26 mouse cellular contexts compared by ENCODE assay signal in genomic region chr5:54279357-54279756, GRCm38 (mm10).
DNase-seq lines count a peak whose midpoint lies in the region; ATAC-seq and TF ChIP-seq lines count a peak whose summit lies in the region.
"Had no signal": no experiment of that assay in that cellular context is flagged by ENCODE, and none has a peak within 500 bp of the region (broad histone marks: within the 10 kb centered on the region; RNA-seq: fewer than 3 reads in every experiment).

No protein-coding gene starts in this region.

- no peaks in the 10 kb centered on the region for H3K79me2 ChIP-seq in CH12.LX (replicated peaks; ENCODE audit: control insufficient read depth, extremely low read depth, insufficient read depth, poor library complexity, severe bottlenecking)

- no peaks in the 10 kb centered on the region for H3K27me3 ChIP-seq in forebrain, embryonic 16.5 days (replicated peaks; ENCODE audit: control insufficient read depth, insufficient read depth, low read length)
- no peaks in the 10 kb centered on the region for H3K27me3 ChIP-seq in forebrain, embryonic 11.5 days (ENCODE audit: control insufficient read depth, insufficient read depth, low read length)
- H3K27me3 ChIP-seq in hindbrain, embryonic 15.5 days: no peaks in the 10 kb centered on the region
- H3K27me3 ChIP-seq in hindbrain, embryonic 13.5 days: no peaks in the 10 kb centered on the region
- no peaks in the 10 kb centered on the region for H3K27me3 ChIP-seq in CH12.LX (replicated peaks)
- no peaks in the 10 kb centered on the region for H3K27me3 ChIP-seq in intestine, postnatal 0 days (replicated peaks; ENCODE audit: control insufficient read depth, insufficient read depth, low read length)
- H3K27me3 ChIP-seq: embryonic facial prominence, embryonic 15.5 days; kidney, embryonic 15.5 days; limb, embryonic 13.5 days; liver, embryonic 13.5 days; midbrain, embryonic 12.5 days had no signal

- H3K9me3 ChIP-seq in forebrain, embryonic 16.5 days (ENCODE audit: control insufficient read depth, low read length): no peaks in the 10 kb centered on the region
- H3K9me3 ChIP-seq in forebrain, embryonic 11.5 days (ENCODE audit: control insufficient read depth, low read length): no peaks in the 10 kb centered on the region
- H3K9me3 ChIP-seq in hindbrain, embryonic 15.5 days: no peaks in the 10 kb centered on the region
- H3K9me3 ChIP-seq in hindbrain, embryonic 13.5 days: no peaks in the 10 kb centered on the region
- no peaks in the 10 kb centered on the region for H3K9me3 ChIP-seq in CH12.LX (replicated peaks; ENCODE audit: low read length)
- no peaks in the 10 kb centered on the region for H3K9me3 ChIP-seq in intestine, postnatal 0 days (ENCODE audit: control insufficient read depth)
- H3K9me3 ChIP-seq: embryonic facial prominence, embryonic 15.5 days; G1E; kidney, embryonic 15.5 days; limb, embryonic 13.5 days; liver, embryonic 13.5 days; midbrain, embryonic 12.5 days had no signal

- no peak for TF ChIP-seq POLR2A in CH12.LX (IDR thresholded peaks at IDR 0.05; ENCODE audit: low read depth, low read length)

- in situ Hi-C loops in CH12.LX (cut with MboI; ENCODE audit: low pct_ligation_motif_present, low pct_unique_long_range_greater_than_20kb, low sequenced_read_pairs): no loop called here

- no peak for TF ChIP-seq RAD21 in CH12.LX (IDR thresholded peaks at IDR 0.05; ENCODE audit: low read depth, low read length)

- no peak overlapping the region for H3K27ac ChIP-seq in forebrain, embryonic 16.5 days (ENCODE audit: low read length)
- H3K27ac ChIP-seq in forebrain, embryonic 11.5 days (ENCODE audit: low read depth, low read length): no peak overlapping the region
- H3K27ac ChIP-seq in hindbrain, embryonic 15.5 days (replicated peaks): no peak overlapping the region
- no peak overlapping the region for H3K27ac ChIP-seq in hindbrain, embryonic 13.5 days
- H3K27ac ChIP-seq in CH12.LX (ENCODE audit: insufficient read depth, low read depth): no peak overlapping the region
- H3K27ac ChIP-seq in intestine, postnatal 0 days (ENCODE audit: low read depth, low read length): no peak overlapping the region
- H3K27ac ChIP-seq: embryonic facial prominence, embryonic 15.5 days; gastrocnemius, adult 2 months; kidney, embryonic 15.5 days; limb, embryonic 13.5 days; liver, embryonic 13.5 days; midbrain, embryonic 12.5 days had no signal

- TF ChIP-seq CTCF in CH12.LX (conservative IDR thresholded peaks at IDR 0.05 in 1 of 2, IDR thresholded peaks at IDR 0.05 in 1 of 2; ENCODE audit: low read depth in 2 of 2, low read length in 2 of 2): no peak
- TF ChIP-seq CTCF in intestine, postnatal 0 days (IDR thresholded peaks at IDR 0.05; ENCODE audit: low read depth): no peak

- no peaks in the 10 kb centered on the region for H3K36me3 ChIP-seq in forebrain, embryonic 16.5 days (ENCODE audit: control insufficient read depth, insufficient read depth)
- H3K36me3 ChIP-seq in forebrain, embryonic 11.5 days (ENCODE audit: control insufficient read depth, insufficient read depth, low read length): no peaks in the 10 kb centered on the region
- H3K36me3 ChIP-seq in hindbrain, embryonic 15.5 days: no peaks in the 10 kb centered on the region
- no peaks in the 10 kb centered on the region for H3K36me3 ChIP-seq in hindbrain, embryonic 13.5 days
- no peaks in the 10 kb centered on the region for H3K36me3 ChIP-seq in CH12.LX (replicated peaks in 1 of 2; ENCODE audit: control insufficient read depth in 1 of 2, insufficient read depth in 1 of 2, low read length in 1 of 2)
- H3K36me3 ChIP-seq in intestine, postnatal 0 days (ENCODE audit: control insufficient read depth, insufficient read depth): no peaks in the 10 kb centered on the region
- H3K36me3 ChIP-seq: embryonic facial prominence, embryonic 15.5 days; G1E; kidney, embryonic 15.5 days; limb, embryonic 13.5 days; liver, embryonic 13.5 days; midbrain, embryonic 12.5 days had no signal

- H3K4me1 ChIP-seq in forebrain, embryonic 16.5 days (replicated peaks; ENCODE audit: control insufficient read depth, insufficient read depth, low read length): peaks cover 3% of the 10 kb centered on the region
- H3K4me1 ChIP-seq in forebrain, embryonic 11.5 days (replicated peaks; ENCODE audit: control insufficient read depth, insufficient read depth, low read length): no peaks in the 10 kb centered on the region
- 0 out of 2 replicates have a peak, but pooled peaks cover 9% of the 10 kb centered on the region for H3K4me1 ChIP-seq in hindbrain, embryonic 15.5 days (replicated peaks)
- H3K4me1 ChIP-seq in hindbrain, embryonic 13.5 days (replicated peaks): peaks cover 4% of the 10 kb centered on the region; the same call in 1 of the 2 replicates
- no peaks in the 10 kb centered on the region for H3K4me1 ChIP-seq in CH12.LX (ENCODE audit: control insufficient read depth in 1 of 2, insufficient read depth in 2 of 2)
- no peaks in the 10 kb centered on the region for H3K4me1 ChIP-seq in intestine, postnatal 0 days (replicated peaks; ENCODE audit: control insufficient read depth, insufficient read depth, low read length)
- H3K4me1 ChIP-seq: embryonic facial prominence, embryonic 15.5 days; kidney, embryonic 15.5 days; liver, embryonic 13.5 days; midbrain, embryonic 12.5 days had no signal

- no peak overlapping the region for H3K4me2 ChIP-seq in forebrain, embryonic 16.5 days (ENCODE audit: low read length)
- no peak overlapping the region for H3K4me2 ChIP-seq in forebrain, embryonic 11.5 days (ENCODE audit: low read depth, low read length, severe bottlenecking)
- H3K4me2 ChIP-seq in hindbrain, embryonic 15.5 days: peak overlapping the region; percentile 12; the same call in 1 of the 2 replicates
- H3K4me2 ChIP-seq in hindbrain, embryonic 13.5 days: no peak overlapping the region
- peak overlapping the region; percentile 87 for H3K4me2 ChIP-seq in CH12.LX (ENCODE audit: insufficient read depth, low read depth, poor library complexity, severe bottlenecking)
- no peak overlapping the region for H3K4me2 ChIP-seq in intestine, postnatal 0 days (replicated peaks; ENCODE audit: low read depth)
- H3K4me2 ChIP-seq: embryonic facial prominence, embryonic 15.5 days; heart, embryonic 11.5 days; kidney, embryonic 15.5 days; limb, embryonic 13.5 days; liver, embryonic 13.5 days; lung, embryonic 14.5 days; midbrain, embryonic 12.5 days had no signal

- no peak for DNase-seq in forebrain, embryonic 11.5 days (ENCODE audit: low spot score)
- DNase-seq in CH12.LX (ENCODE audit: extremely low read depth): no peak
- no peak for DNase-seq in ovary, postnatal 36 days (ENCODE audit: low spot score)
- DNase-seq: adrenal gland, postnatal 25 days; cerebellum, adult 18-20 months; cerebellum, postnatal 36 days; gastrocnemius, adult 2 months; heart, postnatal 10 days; liver, embryonic 13.5 days; lung, embryonic 14.5 days; lung, postnatal 4 days; spleen, adult 18-20 months; thymus, postnatal 25 days had no signal

- H3K9ac ChIP-seq in forebrain, embryonic 16.5 days (replicated peaks; ENCODE audit: low read depth, low read length): no peak overlapping the region
- H3K9ac ChIP-seq in forebrain, embryonic 11.5 days (ENCODE audit: low read length): no peak overlapping the region
- H3K9ac ChIP-seq in hindbrain, embryonic 15.5 days: no peak overlapping the region
- no peak overlapping the region for H3K9ac ChIP-seq in hindbrain, embryonic 13.5 days
- no peak overlapping the region for H3K9ac ChIP-seq in CH12.LX (ENCODE audit: insufficient read depth, low read depth)
- no peak overlapping the region for H3K9ac ChIP-seq in intestine, postnatal 0 days (ENCODE audit: low read depth, low read length)
- H3K9ac ChIP-seq: embryonic facial prominence, embryonic 15.5 days; kidney, embryonic 15.5 days; limb, embryonic 13.5 days; liver, embryonic 13.5 days; lung, embryonic 14.5 days; midbrain, embryonic 12.5 days had no signal

- 60% methylated on average over 8 of the region's 8 CpGs for WGBS in forebrain, embryonic 16.5 days
- WGBS in forebrain, embryonic 11.5 days: 71% methylated on average over 8 of the region's 8 CpGs
- 42% methylated on average over 8 of the region's 8 CpGs for WGBS in hindbrain, embryonic 15.5 days
- WGBS in hindbrain, embryonic 13.5 days: 56% methylated on average over 8 of the region's 8 CpGs
- WGBS in intestine, postnatal 0 days: 33% methylated on average over 8 of the region's 8 CpGs

- no peak overlapping the region for H3K4me3 ChIP-seq in forebrain, embryonic 16.5 days (replicated peaks; ENCODE audit: low read length)
- no peak overlapping the region for H3K4me3 ChIP-seq in forebrain, embryonic 11.5 days (ENCODE audit: low read depth, low read length)
- no peak overlapping the region for H3K4me3 ChIP-seq in hindbrain, embryonic 15.5 days
- no peak overlapping the region for H3K4me3 ChIP-seq in hindbrain, embryonic 13.5 days
- H3K4me3 ChIP-seq in CH12.LX (replicated peaks in 1 of 3; ENCODE audit: low read depth in 2 of 3, low read length in 2 of 3, poor library complexity in 1 of 3): no peak overlapping the region
- no peak overlapping the region for H3K4me3 ChIP-seq in intestine, postnatal 0 days (ENCODE audit: low read depth, low read length)
- H3K4me3 ChIP-seq: embryonic facial prominence, embryonic 15.5 days; gastrocnemius, adult 2 months; kidney, embryonic 15.5 days; limb, embryonic 13.5 days; liver, embryonic 13.5 days; midbrain, embryonic 12.5 days had no signal

- TF ChIP-seq EP300 in CH12.LX (IDR thresholded peaks at IDR 0.05; ENCODE audit: low read length): no peak

- dilution Hi-C loops in CH12.LX (cut with MboI; ENCODE audit: extremely low pct_ligation_motif_present, extremely low pct_unique_long_range_greater_than_20kb, low sequenced_read_pairs): no loop called here

- ATAC-seq in forebrain, embryonic 16.5 days: peak; percentile 12; the same call in 1 of the 2 replicates
- no peak for ATAC-seq in forebrain, embryonic 11.5 days (replicated peaks; ENCODE audit: low FRiP score)
- ATAC-seq in hindbrain, embryonic 15.5 days (ENCODE audit: low FRiP score, low read depth): no peak
- ATAC-seq in hindbrain, embryonic 13.5 days (ENCODE audit: low FRiP score): no peak
- peak; percentile 66; the same call in 1 of the 2 replicates for ATAC-seq in intestine, postnatal 0 days
- no peak for ATAC-seq in inflammation-experienced regulatory T-cells, adult 6 months
- ATAC-seq: activated CD4-positive, CD25-positive, alpha-beta regulatory T cell, adult 4 months; CD4-positive, CD25-positive, alpha-beta regulatory T cell, adult 4 months had no signal

TF ChIP-seq in CH12.LX, 34 proteins besides CTCF, POLR2A, EP300 and RAD21 (continues in another document):
- TF ChIP-seq ELF1 (IDR thresholded peaks at IDR 0.05; ENCODE audit: low read depth, low read length) (no peak), NRF1 (IDR thresholded peaks at IDR 0.05; ENCODE audit: low read depth, low read length) (no peak), GABPA (IDR thresholded peaks at IDR 0.05; ENCODE audit: insufficient replicate concordance, low read depth, low read length) (no peak), JUN (IDR thresholded peaks at IDR 0.05; ENCODE audit: insufficient read depth, low read depth, low read length) (no peak), E2F4 (IDR thresholded peaks at IDR 0.05; ENCODE audit: insufficient replicate concordance, low read depth, low read length) (no peak), ZNF384 (IDR thresholded peaks at IDR 0.05; ENCODE audit: low read depth, low read length) (no peak), IRF4 (IDR thresholded peaks at IDR 0.05; ENCODE audit: low read depth, low read length) (no peak), ZKSCAN1 (IDR thresholded peaks at IDR 0.05; ENCODE audit: borderline replicate concordance, low read depth, low read length) (no peak)

Comparison
In these comparisons a context has a peak if more than half of its experiments do, and no peak if none do; other contexts are left out.
1. ATAC-seq: peak in forebrain, embryonic 16.5 days (single experiment) and intestine, postnatal 0 days (single experiment); none in forebrain, embryonic 11.5 days (single experiment), hindbrain, embryonic 15.5 days (single experiment), hindbrain, embryonic 13.5 days (single experiment) and inflammation-experienced regulatory T-cells, adult 6 months (single experiment).
2. H3K4me2 ChIP-seq: peak in hindbrain, embryonic 15.5 days (single experiment) and CH12.LX (single experiment); none in forebrain, embryonic 16.5 days (single experiment), forebrain, embryonic 11.5 days (single experiment), hindbrain, embryonic 13.5 days (single experiment) and intestine, postnatal 0 days (single experiment).